Mouse (Mus musculus) midbrain, embryonic 10.5 days (tissue): ENCODE results near the gene Ppp2r5c. TPM values are rescaled to one million over a fixed set of nuclear protein-coding genes. Genes with fewer than 3 reads are reported as not detected.
A peak's percentile ranks its signal among the peaks of the same experiment; 100 is the strongest.

Experiments
- DNase-seq: peaks from one replicate; pipeline ENCODE4 v3.0.0-alpha.2; 2017; ENCODE audit warnings: low spot score
- H3K27ac ChIP-seq: fragments of 300-500 bp; sonication (generic); replicated peaks from 2 replicates; pipeline ENCODE4 v1.5.1; 2016; ENCODE audit warnings: mild to moderate bottlenecking
- H3K27me3 ChIP-seq: fragments of 300-500 bp; sonication (generic); 2 replicates; pipeline ENCODE4 v1.6.1; 2016; ENCODE audit warnings: low read depth, mild to moderate bottlenecking; ENCODE audit not compliant: poor library complexity, severe bottlenecking
- H3K36me3 ChIP-seq: fragments of 300-500 bp; sonication (generic); 2 replicates; pipeline ENCODE4 v1.6.1; 2016; ENCODE audit warnings: mild to moderate bottlenecking, moderate library complexity
- H3K4me1 ChIP-seq: fragments of 300-500 bp; sonication (generic); 2 replicates; pipeline ENCODE4 v1.6.1; 2016
- H3K4me3 ChIP-seq: fragments of 300-500 bp; sonication (generic); 2 replicates; pipeline ENCODE4 v1.5.1; 2016; ENCODE audit warnings: mild to moderate bottlenecking, moderate library complexity
- H3K9me3 ChIP-seq: fragments of 300-500 bp; sonication (generic); replicated peaks from 2 replicates; pipeline ENCODE4 v1.6.1; 2016; ENCODE audit warnings: mild to moderate bottlenecking
- WGBS: fragments of 180-500 bp; shearing (Covaris S2); methylation state at CpG from one replicate; pipeline ENCODE4 v1.1.7; 2016; 5-methylcytosine and 5-hydroxymethylcytosine counted together
- polyA plus RNA-seq: library from polyadenylated mRNA; unstranded; fragments of >200 nt; fragmentation: Nextera tagmentation; extraction: Ambion mirVana; gene quantifications from 2 replicates; pipeline ENCODE4 v1.2.1, GENCODE M21; 2016

Gene Ppp2r5c
- polyA plus RNA-seq = 142 and 155 TPM in 2 replicates

DNA sequence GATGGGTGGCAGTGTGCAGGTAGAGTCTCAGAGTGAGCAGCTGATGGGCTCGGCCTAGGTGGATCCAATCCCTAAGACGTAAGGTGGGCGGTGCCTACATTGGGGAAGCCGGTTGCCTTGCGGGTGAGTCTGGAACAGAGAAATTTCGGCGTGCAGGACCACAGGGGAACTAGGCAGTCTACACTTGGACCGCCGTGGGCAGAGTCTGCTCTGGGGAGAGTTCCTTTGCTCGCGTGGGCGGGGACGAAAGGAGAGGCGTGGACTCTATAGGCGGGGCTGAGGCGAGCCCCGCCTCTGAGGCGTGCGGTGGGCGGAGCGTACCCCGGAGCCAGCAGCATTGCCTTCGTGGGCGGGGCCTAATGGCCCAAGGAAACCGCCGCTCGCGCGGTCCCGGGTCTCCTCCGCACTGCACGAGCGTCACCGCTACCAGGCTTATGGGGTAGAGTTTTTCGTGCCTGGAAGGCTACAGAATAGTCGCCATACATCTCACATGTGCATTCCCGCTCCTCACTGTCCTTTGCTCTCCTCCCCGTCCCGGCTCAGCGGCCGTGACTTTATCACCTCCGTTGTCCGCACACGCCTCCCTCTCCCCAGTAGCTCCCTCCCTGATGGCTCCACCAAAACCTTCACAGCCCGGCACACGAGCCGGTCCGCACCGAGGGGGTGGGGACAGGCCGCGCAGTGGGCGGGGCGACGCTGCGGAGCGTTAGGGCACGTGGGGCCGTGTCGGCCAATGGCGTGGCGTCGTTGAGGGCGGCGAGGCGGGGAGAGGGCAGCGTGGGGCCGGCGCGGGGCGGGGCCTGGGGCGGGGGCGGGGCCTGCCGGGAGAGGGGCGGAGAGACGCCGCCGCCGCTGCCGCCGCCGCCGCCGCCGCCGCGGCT lies at the start of gene Ppp2r5c:
Gene Ppp2r5c, plus strand, starts transcription at position 831 of the 881 bp plus-strand sequence.
- H3K4me1 ChIP-seq = peaks cover 31% of the 10 kb centered on the region
- no peaks in the 10 kb centered on the region for H3K9me3 ChIP-seq
- under 1% methylated on average over 78 of the region's 86 CpGs for WGBS
- H3K27ac ChIP-seq = peak within 1 kb of the TSS; percentile 91
- H3K4me3 ChIP-seq = peak within 1 kb of the TSS; percentile 88
- H3K36me3 ChIP-seq = no peaks in the 10 kb centered on the region
- peaks cover 16% of the 10 kb centered on the region for H3K27me3 ChIP-seq
- peak; percentile 96 for DNase-seq

DNA sequence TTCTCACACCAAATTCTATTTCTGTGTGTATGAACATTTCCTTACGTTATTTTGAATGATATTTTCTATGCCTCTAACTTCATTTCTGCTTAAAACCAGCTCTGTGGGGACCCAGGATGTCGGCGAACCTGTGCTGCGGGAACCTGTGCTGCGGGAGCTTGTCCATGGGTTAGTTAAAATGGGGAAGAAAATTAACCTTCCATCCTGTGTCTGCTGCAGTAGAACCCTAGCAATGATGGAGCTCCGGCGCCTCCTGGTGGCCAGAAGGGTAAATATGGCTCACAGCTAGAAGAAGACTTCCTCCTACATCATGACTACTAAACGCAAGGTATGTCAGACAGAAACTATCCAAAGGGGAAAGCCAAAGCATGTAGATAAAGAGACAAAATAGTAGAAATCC lies 48.6 kb upstream of the Ppp2r5c start:
- Histone ChIP-seq H3K27me3 (no peaks in the 10 kb centered on the region), H3K36me3 (no peaks in the 10 kb centered on the region), H3K4me3 (no peak overlapping the region), H3K4me1 (no peaks in the 10 kb centered on the region), H3K27ac (no peak overlapping the region), H3K9me3 (no peaks in the 10 kb centered on the region)
- peak; percentile 73 for DNase-seq
- 38% methylated on average over 8 of the region's 8 CpGs for WGBS

DNA sequence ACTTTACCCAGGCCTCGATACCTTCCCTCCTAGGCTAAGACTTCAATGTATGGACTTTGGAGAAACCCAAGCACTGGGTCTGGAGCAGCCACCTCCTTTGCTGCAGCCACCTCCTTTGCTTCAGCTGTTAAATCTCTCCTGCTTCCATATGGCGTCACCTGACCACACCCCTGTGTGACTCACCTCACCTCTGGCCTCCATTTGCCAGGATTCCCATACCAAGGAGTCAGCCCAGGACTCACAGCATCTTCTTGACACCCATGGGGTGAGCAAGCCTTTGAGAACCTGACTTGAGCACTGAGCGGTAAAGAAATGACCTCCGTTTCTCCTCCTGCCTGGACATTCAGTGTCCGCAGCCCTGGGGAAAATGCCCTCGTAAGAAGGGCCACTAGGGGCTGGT lies 47.8 kb upstream of the Ppp2r5c start:
- DNase-seq = no peak
- no peaks in the 10 kb centered on the region for H3K9me3 ChIP-seq
- H3K4me1 ChIP-seq = no peaks in the 10 kb centered on the region
- H3K36me3 ChIP-seq = no peaks in the 10 kb centered on the region
- WGBS = 89% methylated on average over 6 of the region's 6 CpGs
- no peaks in the 10 kb centered on the region for H3K27me3 ChIP-seq
- H3K27ac ChIP-seq = no peak overlapping the region
- H3K4me3 ChIP-seq = no peak overlapping the region

DNA sequence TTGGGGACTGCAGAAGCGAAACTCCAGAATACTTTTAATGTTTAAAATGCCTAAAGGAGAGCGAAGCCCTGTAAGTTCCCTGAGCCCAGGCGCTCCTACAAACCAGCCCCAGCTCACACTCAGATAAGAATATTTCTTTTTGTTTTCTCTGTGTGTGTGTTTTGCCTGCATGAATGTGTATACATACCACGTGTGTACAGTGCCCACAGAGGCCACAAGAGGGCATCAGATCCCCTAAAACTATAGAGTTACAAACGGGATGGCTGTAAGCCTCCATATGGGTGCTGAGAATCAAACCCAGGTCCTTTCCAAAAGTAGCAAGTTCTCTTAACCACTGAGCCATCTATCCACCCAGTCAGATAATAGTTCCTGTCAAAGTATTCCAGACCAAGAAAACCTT lies 46.0 kb upstream of the Ppp2r5c start:
- no peaks in the 10 kb centered on the region for H3K36me3 ChIP-seq
- no peak for DNase-seq
- 88% methylated on average over 5 of the region's 5 CpGs for WGBS
- H3K27me3 ChIP-seq = no peaks in the 10 kb centered on the region
- H3K4me1 ChIP-seq = no peaks in the 10 kb centered on the region
- no peak overlapping the region for H3K27ac ChIP-seq
- H3K9me3 ChIP-seq = no peaks in the 10 kb centered on the region
- H3K4me3 ChIP-seq = no peak overlapping the region

DNA sequence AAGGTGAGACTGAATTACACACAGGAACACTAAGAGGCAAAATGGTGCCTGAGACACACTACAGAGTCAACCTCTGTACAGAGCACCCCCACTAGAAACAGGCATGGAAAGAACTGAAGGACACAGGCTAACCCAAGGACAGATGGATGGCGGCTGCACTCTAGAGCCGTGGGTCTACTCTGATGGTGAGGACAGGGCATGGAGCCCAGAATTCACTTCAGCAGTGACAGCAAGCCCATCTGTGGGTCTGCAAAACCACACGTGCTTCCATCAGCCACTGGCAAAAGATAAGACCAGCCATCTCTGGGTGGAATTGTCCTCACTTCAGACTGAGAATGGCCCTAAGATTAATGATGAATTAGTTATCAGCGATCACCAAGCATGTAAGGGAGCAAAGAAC lies 45.0 kb upstream of the Ppp2r5c start:
- no peaks in the 10 kb centered on the region for H3K4me1 ChIP-seq
- no peaks in the 10 kb centered on the region for H3K36me3 ChIP-seq
- WGBS = 88% methylated on average over 4 of the region's 4 CpGs
- H3K27ac ChIP-seq = no peak overlapping the region
- H3K9me3 ChIP-seq = no peaks in the 10 kb centered on the region
- H3K4me3 ChIP-seq = no peak overlapping the region
- H3K27me3 ChIP-seq = no peaks in the 10 kb centered on the region
- no peak for DNase-seq

DNA sequence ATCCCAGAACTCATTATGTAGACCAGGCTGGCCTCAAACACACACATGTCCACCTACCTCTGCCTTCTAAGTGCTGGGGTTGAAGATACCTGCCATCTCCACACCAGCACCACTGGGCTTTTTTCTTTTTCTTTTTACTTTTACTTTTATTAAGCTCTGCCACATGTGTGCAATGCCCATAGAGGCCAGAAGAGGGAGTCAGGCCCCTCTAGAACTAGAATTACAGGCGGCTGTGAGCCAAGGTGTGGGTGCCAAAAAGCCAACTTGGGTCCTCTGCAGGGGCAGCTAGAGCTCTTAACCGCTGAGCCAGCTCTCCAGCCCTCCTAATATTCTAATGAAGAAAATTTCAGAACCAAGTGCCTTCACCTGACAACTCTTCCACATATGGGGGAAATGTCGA lies 30.7 kb upstream of the Ppp2r5c start:
- DNase-seq = peak; percentile 28
- WGBS = 53% methylated on average over 3 of the region's 3 CpGs
- H3K27ac ChIP-seq = no peak overlapping the region
- H3K9me3 ChIP-seq = no peaks in the 10 kb centered on the region
- H3K4me1 ChIP-seq = peaks cover 6% of the 10 kb centered on the region
- no peaks in the 10 kb centered on the region for H3K36me3 ChIP-seq
- peaks cover 10% of the 10 kb centered on the region; the same call in 1 of the 2 replicates for H3K27me3 ChIP-seq
- H3K4me3 ChIP-seq = no peak overlapping the region

DNA sequence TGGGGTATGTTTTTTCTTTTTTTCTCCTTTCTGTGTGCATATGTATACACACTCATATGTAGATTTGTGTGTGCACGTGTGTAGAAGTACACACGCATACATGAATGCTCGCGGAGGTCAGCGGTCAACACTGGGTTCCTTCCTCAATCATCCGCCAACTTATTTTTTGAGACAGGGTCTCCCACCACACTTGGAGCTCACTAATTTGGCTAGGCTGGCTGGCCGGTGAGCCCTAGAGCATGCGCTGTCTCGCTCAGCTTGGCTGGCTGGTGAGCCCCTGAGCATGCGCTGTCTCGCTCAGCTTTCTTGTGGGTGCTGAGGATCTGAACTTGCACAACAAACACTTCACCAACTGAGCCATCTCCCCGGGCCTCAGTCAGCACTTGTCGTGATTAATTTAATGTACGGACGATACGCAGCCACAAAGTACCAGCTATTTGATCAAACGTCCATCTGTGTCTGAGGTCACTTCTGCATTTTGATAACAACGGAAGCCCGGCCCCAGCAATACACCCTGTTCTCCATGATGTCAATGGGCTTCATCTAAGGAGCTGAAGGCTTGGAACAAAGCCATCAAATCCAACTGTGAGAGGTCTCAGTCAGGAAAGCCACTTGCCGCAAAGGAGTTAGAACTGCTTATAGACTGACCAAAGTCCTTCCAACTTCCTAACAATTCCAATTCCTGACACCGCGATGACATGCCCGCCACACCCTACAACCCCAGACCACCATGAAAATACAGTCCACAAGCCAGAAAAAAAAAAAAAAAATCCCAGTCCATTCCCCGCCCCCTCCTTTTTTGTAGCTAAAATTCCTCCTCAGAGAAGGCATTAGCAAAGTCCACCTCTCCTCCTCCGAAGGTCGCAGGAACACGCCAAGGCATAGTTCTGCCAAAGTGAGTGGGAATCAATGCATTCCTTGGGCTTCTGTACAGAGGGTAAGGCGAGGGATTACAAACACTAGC lies 29.6 kb upstream of the Ppp2r5c start:
- H3K4me3 ChIP-seq = peak overlapping the region; percentile 21; the same call in 1 of the 2 replicates
- H3K27ac ChIP-seq = no peak overlapping the region
- DNase-seq = peak; percentile 28
- H3K4me1 ChIP-seq = peaks cover 6% of the 10 kb centered on the region
- no peaks in the 10 kb centered on the region for H3K36me3 ChIP-seq
- no peaks in the 10 kb centered on the region for H3K9me3 ChIP-seq
- 56% methylated on average over 28 of the region's 28 CpGs for WGBS
- peaks cover 10% of the 10 kb centered on the region; the same call in 1 of the 2 replicates for H3K27me3 ChIP-seq

DNA sequence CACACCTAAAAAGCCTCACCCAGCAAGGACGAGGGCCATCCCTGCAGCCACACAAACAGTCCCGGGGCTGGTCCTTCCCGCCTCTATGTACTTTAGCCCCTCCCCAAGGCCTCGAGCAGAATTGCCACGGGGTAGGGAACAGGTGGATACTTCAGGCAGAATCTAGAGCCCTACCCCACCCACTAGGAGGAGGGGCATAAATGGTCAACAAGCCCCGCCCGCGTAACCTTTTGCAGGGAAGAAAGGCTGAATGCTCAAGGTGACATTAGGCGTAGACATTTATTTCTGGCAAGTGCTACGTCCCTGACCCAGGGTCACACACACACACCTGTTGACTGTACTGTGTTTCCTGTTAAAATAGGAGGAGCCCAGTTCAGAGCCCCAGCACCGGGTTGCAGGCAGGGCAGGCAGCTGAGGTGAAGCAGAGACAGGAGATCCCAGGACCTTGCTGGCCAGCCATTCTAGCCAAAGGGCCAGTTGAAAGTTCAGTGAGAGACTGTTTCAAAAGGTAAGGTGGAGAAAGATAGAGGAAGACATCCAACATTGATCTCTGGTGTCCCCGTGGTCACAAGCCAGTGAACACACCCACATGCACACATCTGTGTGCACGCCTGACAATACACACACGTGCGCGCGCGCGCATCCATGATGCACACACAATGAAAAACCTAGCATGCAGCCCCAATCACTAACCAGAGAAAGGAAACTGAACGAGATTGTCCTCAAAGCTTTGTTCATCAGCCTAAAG lies 28.8 kb upstream of the Ppp2r5c start:
- Histone ChIP-seq H3K9me3 (no peaks in the 10 kb centered on the region), H3K27me3 (peaks cover 10% of the 10 kb centered on the region; the same call in 1 of the 2 replicates), H3K36me3 (no peaks in the 10 kb centered on the region), H3K27ac (no peak overlapping the region), H3K4me1 (peaks cover 6% of the 10 kb centered on the region), H3K4me3 (no peak overlapping the region)
- WGBS = 47% methylated on average over 20 of the region's 20 CpGs
- no peak for DNase-seq

DNA sequence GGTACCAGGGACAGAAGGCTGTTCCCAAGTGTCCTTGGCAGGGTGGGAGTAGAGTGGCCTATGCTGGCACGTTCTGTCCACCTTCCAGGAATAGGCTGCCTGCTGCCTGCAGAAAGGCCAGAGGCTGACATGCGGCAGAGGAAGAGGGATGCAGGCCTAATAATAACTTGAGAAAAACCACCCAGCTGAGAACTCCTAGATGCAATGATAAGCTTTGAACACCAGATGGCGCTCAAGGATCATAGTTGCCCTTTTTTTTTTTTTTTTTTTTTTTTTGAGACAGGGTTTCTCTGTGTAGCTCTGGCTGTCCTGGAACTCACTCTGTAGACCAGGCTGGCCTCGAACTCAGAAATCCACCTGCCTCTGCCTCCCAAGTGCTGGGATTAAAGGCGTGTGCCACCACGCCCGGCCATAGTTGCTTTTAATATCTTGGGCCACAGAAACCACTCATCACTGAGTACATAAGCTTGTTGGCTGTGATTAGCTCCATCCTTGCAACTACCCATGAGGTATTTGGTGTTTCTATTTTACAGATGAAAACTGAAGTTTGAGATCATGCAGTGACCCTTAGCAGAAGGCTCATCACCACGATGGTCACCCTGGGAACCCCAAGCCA lies 28.1 kb upstream of the Ppp2r5c start:
- no peak overlapping the region for H3K4me3 ChIP-seq
- WGBS = 42% methylated on average over 8 of the region's 8 CpGs

DNA sequence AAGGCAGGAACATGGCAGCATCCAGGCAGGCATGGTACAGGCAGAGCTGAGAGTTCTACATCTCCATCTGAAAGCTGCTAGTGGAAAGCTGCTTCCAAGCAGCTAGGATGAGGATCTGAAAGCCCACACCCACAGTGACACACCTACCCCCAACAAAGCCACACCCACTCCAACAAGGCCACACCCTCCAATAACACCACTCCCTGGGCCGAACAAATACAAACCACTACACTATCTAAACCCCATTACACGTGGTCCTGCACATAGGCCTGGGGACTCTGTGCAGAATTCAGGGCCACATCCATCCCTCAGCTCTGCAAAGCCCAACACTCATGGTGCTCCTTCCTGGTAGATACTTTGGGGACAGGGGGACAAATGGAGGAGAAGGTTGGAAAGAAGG lies 27.0 kb upstream of the Ppp2r5c start:
- H3K27ac ChIP-seq = no peak overlapping the region
- H3K27me3 ChIP-seq = peaks cover 10% of the 10 kb centered on the region; the same call in 1 of the 2 replicates
- 75% methylated on average over 2 of the region's 2 CpGs for WGBS
- no peak overlapping the region for H3K4me3 ChIP-seq
- H3K9me3 ChIP-seq = no peaks in the 10 kb centered on the region
- peaks cover 6% of the 10 kb centered on the region for H3K4me1 ChIP-seq
- no peaks in the 10 kb centered on the region for H3K36me3 ChIP-seq
- no peak for DNase-seq

More for the DNA sequence above, 28.1 kb upstream of the Ppp2r5c start:
- Histone ChIP-seq H3K27ac (no peak overlapping the region), H3K9me3 (no peaks in the 10 kb centered on the region), H3K4me1 (peaks cover 6% of the 10 kb centered on the region), H3K27me3 (peaks cover 10% of the 10 kb centered on the region; the same call in 1 of the 2 replicates), H3K36me3 (no peaks in the 10 kb centered on the region)
- DNase-seq = peak; percentile 40

DNA sequence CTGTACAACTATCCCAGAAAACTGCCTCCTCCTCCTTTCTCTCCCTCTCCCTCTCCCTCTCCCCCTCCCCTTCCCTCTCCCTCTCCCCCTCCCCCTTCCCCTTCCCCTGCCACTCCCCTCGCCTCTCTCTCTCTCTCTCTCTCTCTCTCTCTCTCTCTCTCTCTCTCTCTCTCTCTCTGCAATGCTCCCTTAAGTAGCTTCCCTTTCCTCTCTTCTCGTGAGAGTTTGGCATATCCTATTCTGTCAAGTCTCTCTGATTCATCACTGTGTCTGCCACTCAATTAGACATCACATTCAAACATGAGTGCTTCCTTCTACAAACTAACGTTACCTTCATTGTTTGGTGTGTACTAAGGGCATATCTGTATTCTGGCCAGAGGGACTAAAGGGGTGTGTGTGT lies 25.6 kb upstream of the Ppp2r5c start:
- 80% methylated on average over 2 of the region's 3 CpGs for WGBS
- H3K4me1 ChIP-seq = peaks cover 6% of the 10 kb centered on the region

More for the DNA sequence above, 25.6 kb upstream of the Ppp2r5c start:
- Histone ChIP-seq H3K27ac (no peak overlapping the region), H3K27me3 (peaks cover 10% of the 10 kb centered on the region; the same call in 1 of the 2 replicates), H3K36me3 (no peaks in the 10 kb centered on the region), H3K9me3 (no peaks in the 10 kb centered on the region), H3K4me3 (no peak overlapping the region)
- DNase-seq = no peak
